20 mouse cellular contexts compared by ENCODE assay signal in the genomic region with DNA sequence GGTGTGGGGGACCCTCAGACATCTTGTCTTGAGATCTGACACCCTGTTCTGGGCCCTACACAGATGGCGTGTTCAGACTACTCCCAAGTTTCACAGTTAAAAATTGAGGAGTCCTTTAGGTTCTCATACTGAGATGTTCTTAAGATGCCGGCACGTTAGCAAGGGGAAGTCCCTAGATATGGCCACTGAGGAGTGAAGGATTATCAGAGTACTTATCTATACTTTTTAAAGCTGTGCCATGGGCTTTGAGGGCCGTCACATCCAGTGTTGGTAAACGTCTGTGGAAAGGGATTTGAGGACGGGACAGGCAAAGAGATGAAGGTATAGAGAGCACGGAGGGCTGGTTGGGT. TPM values are rescaled to one million over a fixed set of nuclear protein-coding genes. Genes with fewer than 3 reads are reported as not detected.
A peak's percentile ranks its signal among the peaks of the same experiment; 100 is the strongest.
DNase-seq lines count a peak whose midpoint lies in the region; ATAC-seq and TF ChIP-seq lines count a peak whose summit lies in the region.
"Had no signal": no experiment of that assay in that cellular context is flagged by ENCODE, and none has a peak within 500 bp of the region (broad histone marks: within the 10 kb centered on the region; RNA-seq: fewer than 3 reads in every experiment).

No protein-coding gene starts in this region.

- TF ChIP-seq POLR2A in bone marrow, adult 2 months (IDR thresholded peaks at IDR 0.05; ENCODE audit: borderline replicate concordance, control insufficient read depth, low read depth, low read length), result no peak

- H3K27me3 ChIP-seq in heart, postnatal 0 days (ENCODE audit: control insufficient read depth, insufficient read depth, low read length), result no peaks in the 10 kb centered on the region
- no peaks in the 10 kb centered on the region for H3K27me3 ChIP-seq in limb, embryonic 15.5 days
- H3K27me3 ChIP-seq: embryonic facial prominence, embryonic 12.5 days; forebrain, embryonic 13.5 days; lung, embryonic 15.5 days; stomach, embryonic 15.5 days had no signal

- H3K27ac ChIP-seq in heart, postnatal 0 days (ENCODE audit: low read depth), result peak overlapping the region; percentile 4; the same call in 1 of the 2 replicates
- peak overlapping the region; percentile 82 for H3K27ac ChIP-seq in bone marrow, adult 2 months (ENCODE audit: control insufficient read depth, insufficient read depth, low read depth, low read length, poor library complexity)
- H3K27ac ChIP-seq in limb, embryonic 15.5 days, result 0 out of 2 replicates have a peak overlapping the region, but pooled peaks have one; percentile 51
- H3K27ac ChIP-seq: embryonic facial prominence, embryonic 12.5 days; forebrain, embryonic 13.5 days; hindbrain, embryonic 14.5 days; lung, embryonic 15.5 days; midbrain, embryonic 10.5 days; stomach, embryonic 15.5 days had no signal

- DNase-seq in heart, postnatal 0 days (ENCODE audit: low spot score), result no peak
- no peak for DNase-seq in heart, postnatal 14 days
- no peak for DNase-seq in kidney, adult 9 months
- no peak for DNase-seq in neural tube, embryonic 10.5 days (ENCODE audit: extremely low spot score, low spot score)
- DNase-seq: cerebellum, postnatal 25 days; kidney, adult 2 months; right cerebral cortex, postnatal 4 days had no signal

- H3K9ac ChIP-seq in heart, postnatal 0 days (replicated peaks; ENCODE audit: low read depth, low read length), result no peak overlapping the region
- H3K9ac ChIP-seq in limb, embryonic 15.5 days, result no peak overlapping the region
- H3K9ac ChIP-seq: embryonic facial prominence, embryonic 12.5 days; forebrain, embryonic 13.5 days; hindbrain, embryonic 14.5 days; lung, embryonic 15.5 days; stomach, embryonic 15.5 days had no signal

- H3K36me3 ChIP-seq in heart, postnatal 0 days (replicated peaks; ENCODE audit: control insufficient read depth, insufficient read depth, low read length), result no peaks in the 10 kb centered on the region
- H3K36me3 ChIP-seq in limb, embryonic 15.5 days, result peaks cover 7% of the 10 kb centered on the region
- H3K36me3 ChIP-seq: G1E; midbrain, embryonic 10.5 days; stomach, embryonic 15.5 days had no signal

- 69% methylated on average over 7 of the region's 7 CpGs for WGBS in heart, postnatal 0 days
- 27% methylated on average over 7 of the region's 7 CpGs for WGBS in bone marrow, adult 2 months
- 73% methylated on average over 7 of the region's 7 CpGs for WGBS in limb, embryonic 15.5 days

- H3K4me1 ChIP-seq in heart, postnatal 0 days (ENCODE audit: control insufficient read depth, insufficient read depth), result no peaks in the 10 kb centered on the region
- peaks cover 5% of the 10 kb centered on the region for H3K4me1 ChIP-seq in bone marrow, adult 2 months (ENCODE audit: control insufficient read depth, insufficient read depth, low read length)
- H3K4me1 ChIP-seq in limb, embryonic 15.5 days, result peaks cover 38% of the 10 kb centered on the region
- H3K4me1 ChIP-seq: forebrain, embryonic 13.5 days; stomach, embryonic 15.5 days had no signal

- H3K4me3 ChIP-seq in heart, postnatal 0 days (ENCODE audit: low read depth, low read length), result no peak overlapping the region
- H3K4me3 ChIP-seq in bone marrow, adult 2 months (replicated peaks; ENCODE audit: control insufficient read depth, low read depth, low read length), result no peak overlapping the region
- no peak overlapping the region for H3K4me3 ChIP-seq in limb, embryonic 15.5 days
- H3K4me3 ChIP-seq: embryonic facial prominence, embryonic 12.5 days; forebrain, embryonic 13.5 days; lung, embryonic 15.5 days; midbrain, embryonic 10.5 days; stomach, embryonic 15.5 days had no signal

- ATAC-seq in heart, postnatal 0 days (ENCODE audit: insufficient read depth, low read depth), result no peak
- no peak for ATAC-seq in limb, embryonic 15.5 days (ENCODE audit: insufficient number of reproducible peaks, low FRiP score, low TSS enrichment, low read depth)
- peak; percentile 13; the same call in 1 of the 2 replicates for ATAC-seq in monocyte, adult 5-6 weeks (replicated peaks; ENCODE audit: insufficient number of reproducible peaks, low FRiP score, low TSS enrichment, poor library complexity, severe bottlenecking)
- ATAC-seq: forebrain, embryonic 13.5 days had no signal

- no peak overlapping the region for H3K4me2 ChIP-seq in heart, postnatal 0 days (ENCODE audit: low read depth, low read length)
- no peak overlapping the region for H3K4me2 ChIP-seq in limb, embryonic 15.5 days
- H3K4me2 ChIP-seq: embryonic facial prominence, embryonic 12.5 days; forebrain, embryonic 13.5 days; hindbrain, embryonic 14.5 days; lung, embryonic 15.5 days; stomach, embryonic 15.5 days had no signal

- no peak for TF ChIP-seq CTCF in heart, postnatal 0 days (IDR thresholded peaks at IDR 0.05; ENCODE audit: low read depth)
- TF ChIP-seq CTCF in bone marrow, adult 2 months (IDR thresholded peaks at IDR 0.05; ENCODE audit: control insufficient read depth, insufficient read depth, low read length), result no peak

- no peak for TF ChIP-seq EP300 in heart, postnatal 0 days (IDR thresholded peaks at IDR 0.05; ENCODE audit: low read depth)

- H3K9me3 ChIP-seq in heart, postnatal 0 days (replicated peaks; ENCODE audit: control insufficient read depth, low read length), result no peaks in the 10 kb centered on the region
- no peaks in the 10 kb centered on the region for H3K9me3 ChIP-seq in limb, embryonic 15.5 days
- H3K9me3 ChIP-seq: embryonic facial prominence, embryonic 12.5 days; forebrain, embryonic 13.5 days; G1E; lung, embryonic 15.5 days; midbrain, embryonic 10.5 days; stomach, embryonic 15.5 days had no signal

- intact Hi-C loops in heart, postnatal 14 days (cut with DNase I), result no loop called here

RNA-seq across cellular contexts. Expression of gene D6Ertd527e, which starts 48.7 kb away (rescaled TPM):
- not detected in 2 replicates for total RNA-seq in heart, postnatal 0 days (2014; rRNA removed; ENCODE audit: low replicate concordance)
- polyA plus RNA-seq in heart, postnatal 0 days (2015; fragmentation: Nextera tagmentation; extraction: Ambion mirVana), result 0.08 TPM in 1 of 2 replicates, not detected in the other
- not detected for total RNA-seq in heart, postnatal 14 days (2021)
- polyA plus RNA-seq in bone marrow, adult 2 months (2011; ENCODE audit: insufficient read depth, insufficient read length, low replicate concordance, missing spikeins), result not detected in 2 replicates
- 0.44 and 0.97 TPM in 2 replicates for polyA plus RNA-seq in limb, embryonic 15.5 days (2015; fragmentation: Nextera tagmentation; extraction: Ambion mirVana)
- 0.48 to 1.1 TPM (median 0.53 TPM) in 3 replicates for total RNA-seq in monocyte, adult 5-6 weeks (2017)
- total RNA-seq: adrenal gland, postnatal 36 days; gastrocnemius, adult 18-20 months; layer of hippocampus, adult 8-10 months had no signal

Comparison
In these comparisons a context has a peak if more than half of its experiments do, and no peak if none do; other contexts are left out.
1. H3K27ac ChIP-seq: peak in every context shown above with its lines; median percentile 82 in bone marrow, adult 2 months; 51 in limb, embryonic 15.5 days; 4 in heart, postnatal 0 days.